Mouse (Mus musculus) C2C12 (cell line): ENCODE results near the gene Ncor1. TPM values are rescaled to one million over a fixed set of nuclear protein-coding genes. Genes with fewer than 3 reads are reported as not detected.
"Not testable (repeated sequence)": the region's sequence is repeated elsewhere in the genome, so short reads cannot be mapped to it uniquely, and the experiment has no call there.

Experiments
- H3K27me3 ChIP-seq: one replicate; pipeline ENCODE4 v1.6.1; 2011; ENCODE audit not compliant: control insufficient read depth, insufficient read depth, insufficient read length
- H3K36me3 ChIP-seq: one replicate; pipeline ENCODE4 v1.6.1; 2011; ENCODE audit not compliant: control insufficient read depth, insufficient read depth
- H3K4me3 ChIP-seq: one replicate; pipeline ENCODE4 v1.5.1; 2011; ENCODE audit warnings: mild to moderate bottlenecking, control low read depth; ENCODE audit not compliant: poor library complexity, insufficient read depth, severe bottlenecking
- H3K79me2 ChIP-seq: one replicate; pipeline ENCODE4 v1.6.1; 2011; ENCODE audit not compliant: control insufficient read depth, insufficient read depth
- H3K79me3 ChIP-seq: one replicate; pipeline ENCODE4 v1.6.1; 2011; ENCODE audit warnings: low read depth, control low read depth
- H3ac ChIP-seq: one replicate; pipeline ENCODE3; 2011; ENCODE audit warnings: low read depth; ENCODE audit not compliant: control insufficient read depth, insufficient read length
- CEBPB ChIP-seq: IDR thresholded peaks from one replicate; pipeline ENCODE4 v1.6.1; 2011; ENCODE audit warnings: low read depth, mild to moderate bottlenecking, control low read depth, moderate library complexity
- CTCF ChIP-seq: IDR thresholded peaks from one replicate; pipeline ENCODE4 v1.5.1; 2011; ENCODE audit not compliant: control insufficient read depth, insufficient read depth, insufficient read length
- FOSL1 ChIP-seq: IDR thresholded peaks from one replicate; pipeline ENCODE4 v1.8.0; 2011; ENCODE audit warnings: mild to moderate bottlenecking, low read length; ENCODE audit not compliant: poor library complexity, insufficient read depth, severe bottlenecking
- MAX ChIP-seq: IDR thresholded peaks from one replicate; pipeline ENCODE4 v1.6.1; 2011; ENCODE audit warnings: mild to moderate bottlenecking, control low read depth
- MYOD1 ChIP-seq: IDR thresholded peaks from one replicate; pipeline ENCODE4 v1.6.1; 2011; ENCODE audit warnings: low read depth; ENCODE audit not compliant: control insufficient read depth, insufficient read length
- MYOG ChIP-seq: IDR thresholded peaks from one replicate; pipeline ENCODE4 v1.6.1; 2011; ENCODE audit not compliant: control insufficient read depth, insufficient read length; ENCODE audit errors: extremely low read depth
- USF1 ChIP-seq: IDR thresholded peaks from one replicate; pipeline ENCODE4 v1.6.1; 2011; ENCODE audit warnings: low read depth, mild to moderate bottlenecking, control low read depth, moderate library complexity
- polyA plus RNA-seq: library from polyadenylated mRNA; unstranded; fragments of >200 nt; fragmentation: generic; extraction: Trizol; gene quantifications from one replicate; pipeline ENCODE4 v1.2.1, GENCODE M21; 2012; ENCODE audit warnings: missing spikeins

Gene Ncor1
- polyA plus RNA-seq, 1 experiment: 33.6 TPM

DNA sequence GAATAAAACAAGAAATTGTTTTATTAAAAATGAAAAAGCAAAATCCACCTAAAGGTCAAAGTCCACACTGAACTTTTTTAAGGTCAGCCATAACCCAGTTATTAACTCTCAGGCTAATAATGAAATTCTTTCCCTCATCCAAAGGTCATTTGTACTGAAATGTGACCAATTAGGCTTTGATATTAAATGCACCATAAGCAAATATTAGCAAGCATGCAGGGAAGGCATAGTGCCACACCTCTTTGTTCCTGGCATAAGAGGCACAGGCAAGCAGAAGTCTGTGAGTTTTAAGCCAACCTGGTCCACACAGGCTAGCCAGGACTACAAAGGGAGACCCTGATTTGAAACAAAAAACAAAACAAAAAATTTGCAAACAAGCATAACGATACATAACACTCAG lies 48.7 kb downstream of the Ncor1 start:
- Histone ChIP-seq H3ac (no peak overlapping the region), H3K36me3 (peaks cover 67% of the 10 kb centered on the region)
- TF ChIP-seq USF1: no peak
- no peak for TF ChIP-seq MYOG
- no peak for TF ChIP-seq CEBPB
- TF ChIP-seq CTCF: no peak
- no peak for TF ChIP-seq MAX
- TF ChIP-seq FOSL1: no peak
- TF ChIP-seq MYOD1: no peak

DNA sequence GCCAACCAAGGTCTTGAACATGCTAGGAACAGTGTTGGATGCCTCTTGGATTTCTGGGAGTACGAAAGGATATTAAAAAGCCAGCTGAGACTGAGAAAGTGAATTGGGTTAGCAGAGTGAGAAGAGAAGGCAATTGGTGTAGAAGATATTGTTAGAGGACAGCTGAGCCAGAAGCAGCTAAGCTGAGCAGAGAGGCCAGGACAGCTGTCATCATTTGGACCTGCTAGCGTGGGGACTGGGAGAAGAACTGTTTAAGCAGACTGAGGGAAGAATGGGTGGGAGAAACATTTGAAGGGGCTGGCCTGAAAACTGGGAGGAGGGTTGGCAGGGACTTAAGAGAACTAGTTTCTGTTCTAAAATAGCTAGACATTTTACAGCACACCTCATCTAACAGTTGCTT lies 49.5 kb downstream of the Ncor1 start:
- Histone ChIP-seq H3K27me3 (no peaks in the 10 kb centered on the region), H3K79me3 (peaks cover 4% of the 10 kb centered on the region), H3K36me3 (peaks cover 66% of the 10 kb centered on the region), H3ac (no peak overlapping the region), H3K79me2 (no peaks in the 10 kb centered on the region), H3K4me3 (no peak overlapping the region)
- TF ChIP-seq MYOD1 (no peak), FOSL1 (no peak)

More for the DNA sequence above, 48.7 kb downstream of the Ncor1 start:
- Histone ChIP-seq H3K4me3 (no peak overlapping the region), H3K79me2 (no peaks in the 10 kb centered on the region), H3K27me3 (no peaks in the 10 kb centered on the region), H3K79me3 (peaks cover 4% of the 10 kb centered on the region)

DNA sequence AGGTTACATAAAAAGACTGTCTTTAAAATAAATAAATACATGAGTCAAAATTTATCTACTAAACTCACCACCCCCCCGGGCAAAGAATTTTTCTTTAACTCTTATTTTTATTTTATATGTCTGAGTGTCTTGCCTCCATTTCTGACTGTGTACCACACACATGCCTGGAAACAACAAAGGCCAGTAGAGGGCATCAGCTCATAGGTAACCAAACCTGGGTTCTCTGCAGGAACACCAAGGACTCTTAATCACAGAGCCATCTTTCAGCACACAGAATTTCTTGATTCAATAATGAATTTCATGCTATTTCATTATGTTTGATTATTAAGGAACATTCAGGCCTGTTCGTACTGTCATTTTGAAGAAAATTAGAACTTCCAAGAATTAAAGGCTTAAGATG lies 61.9 kb downstream of the Ncor1 start:
- peaks cover 94% of the 10 kb centered on the region for H3K36me3 ChIP-seq

DNA sequence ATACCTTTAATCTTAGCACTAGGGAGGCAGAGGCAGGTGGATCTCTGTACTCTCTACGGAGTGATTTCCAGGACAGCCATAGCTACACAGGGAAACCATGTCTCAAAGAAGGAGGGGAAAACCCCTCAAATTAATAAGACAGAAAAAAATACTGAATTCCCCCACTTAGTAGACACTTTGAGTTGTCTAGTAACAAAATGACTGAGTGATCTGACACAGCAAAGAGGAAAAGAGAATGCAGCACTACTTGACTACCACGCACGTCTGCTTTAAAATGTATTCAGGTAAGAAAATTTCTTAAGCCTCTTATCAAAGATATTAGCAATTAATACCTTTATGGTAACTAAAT lies 70.0 kb downstream of the Ncor1 start:
- Histone ChIP-seq H3K79me3 (no peaks in the 10 kb centered on the region), H3K27me3 (no peaks in the 10 kb centered on the region), H3K36me3 (peaks cover 81% of the 10 kb centered on the region), H3ac (no peak overlapping the region), H3K4me3 (no peak overlapping the region), H3K79me2 (no peaks in the 10 kb centered on the region)
- no peak for TF ChIP-seq FOSL1
- TF ChIP-seq CEBPB: no peak
- TF ChIP-seq MAX: no peak
- TF ChIP-seq MYOG: no peak
- no peak for TF ChIP-seq CTCF
- no peak for TF ChIP-seq USF1
- TF ChIP-seq MYOD1: no peak

More for the DNA sequence above, 61.9 kb downstream of the Ncor1 start:
- no peaks in the 10 kb centered on the region for H3K79me3 ChIP-seq
- H3K27me3 ChIP-seq: no peaks in the 10 kb centered on the region
- no peak for TF ChIP-seq MYOG
- no peak for TF ChIP-seq FOSL1
- TF ChIP-seq USF1: no peak
- no peak for TF ChIP-seq MYOD1
- no peak for TF ChIP-seq CTCF
- TF ChIP-seq MAX: no peak
- TF ChIP-seq CEBPB: no peak
- no peak overlapping the region for H3K4me3 ChIP-seq
- H3ac ChIP-seq: no peak overlapping the region
- H3K79me2 ChIP-seq: no peaks in the 10 kb centered on the region

DNA sequence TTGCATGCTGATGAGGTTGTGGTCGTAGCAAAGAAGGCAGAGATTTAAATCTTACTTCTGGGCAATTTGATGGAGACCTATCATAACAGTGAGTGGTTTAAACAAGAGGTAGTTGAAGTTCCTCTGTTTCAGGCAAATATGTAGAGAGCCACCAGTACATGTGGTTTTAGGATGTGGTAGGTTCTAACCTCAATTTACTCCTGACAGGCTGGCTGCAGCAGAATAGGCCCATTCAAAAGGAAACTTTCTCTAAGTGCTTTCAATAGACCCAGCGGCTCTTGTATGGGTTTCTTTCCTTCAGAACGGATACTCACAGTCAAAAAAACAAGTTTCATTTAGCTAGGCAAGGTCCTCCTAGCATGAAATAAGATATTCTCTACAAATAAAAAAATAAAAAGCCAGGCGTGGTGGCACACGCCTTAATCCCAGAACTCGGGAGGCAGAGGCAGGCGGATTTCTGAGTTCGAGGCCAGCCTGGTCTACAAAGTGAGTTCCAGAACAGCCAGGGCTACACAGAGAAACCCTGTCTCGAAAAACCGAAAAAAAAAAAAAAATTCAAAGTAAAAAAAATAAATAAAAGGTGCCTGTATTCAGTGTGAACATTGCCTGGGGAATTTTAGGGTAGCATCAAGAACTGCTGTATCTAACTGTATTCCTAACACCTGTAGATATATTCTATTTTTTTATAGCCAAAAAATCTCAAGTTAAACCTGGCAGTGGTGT lies 70.6 kb downstream of the Ncor1 start:
- peaks cover 81% of the 10 kb centered on the region for H3K36me3 ChIP-seq
- H3K79me3 ChIP-seq: no peaks in the 10 kb centered on the region

DNA sequence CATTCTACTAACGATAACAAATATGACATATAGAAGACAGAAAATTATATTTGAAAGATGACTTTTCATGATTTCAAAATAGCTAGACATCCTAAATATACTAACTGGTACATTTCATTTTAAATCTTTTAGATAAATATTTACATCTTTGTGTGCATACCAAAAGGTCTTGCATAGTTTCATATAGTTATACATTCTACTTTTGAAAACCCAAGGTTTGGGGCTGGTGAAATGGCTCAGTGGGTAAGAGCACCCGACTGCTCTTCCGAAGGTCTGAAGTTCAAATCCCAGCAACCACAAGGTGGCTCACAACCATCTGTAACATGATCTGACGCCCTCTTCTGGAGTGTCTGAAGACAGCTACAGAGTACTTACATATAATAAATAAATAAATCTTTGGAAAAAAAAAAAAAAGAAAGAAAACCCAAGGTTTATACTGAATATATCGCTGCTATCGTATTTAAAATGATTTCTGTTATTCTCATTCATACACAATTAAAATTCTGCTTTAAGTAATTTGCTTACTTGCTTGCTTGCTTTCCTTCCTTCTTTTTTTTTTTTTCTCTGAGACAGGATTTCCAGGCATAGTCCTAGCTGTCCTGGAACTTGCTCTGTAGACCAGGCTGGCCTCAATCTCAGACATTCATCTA lies 81.0 kb downstream of the Ncor1 start:
- peaks cover 96% of the 10 kb centered on the region for H3K36me3 ChIP-seq
- not testable (repeated sequence) for H3K79me3 ChIP-seq, H3ac ChIP-seq, H3K79me2 ChIP-seq, H3K4me3 ChIP-seq, H3K27me3 ChIP-seq

More for the DNA sequence above, 70.6 kb downstream of the Ncor1 start:
- H3K4me3 ChIP-seq: no peak overlapping the region
- no peaks in the 10 kb centered on the region for H3K27me3 ChIP-seq
- no peak overlapping the region for H3ac ChIP-seq
- TF ChIP-seq CEBPB (no peak), MAX (no peak)
- no peaks in the 10 kb centered on the region for H3K79me2 ChIP-seq
